Mouse (Mus musculus) myocyte (in vitro differentiated cells): Measurements from ENCODE around the gene Ryr2. TPM values are rescaled to one million over a fixed set of nuclear protein-coding genes. Genes with fewer than 3 reads are reported as not detected.

ENCODE experiments used
- H3K27me3 ChIP-seq: one replicate; pipeline ENCODE4 v1.6.1; 2011; ENCODE audit not compliant: control insufficient read depth, insufficient read depth, insufficient read length
- H3K36me3 ChIP-seq: one replicate; pipeline ENCODE4 v1.6.1; 2011; ENCODE audit not compliant: control insufficient read depth, insufficient read depth
- H3K4me2 ChIP-seq: one replicate; pipeline ENCODE4 v1.6.1; 2011; ENCODE audit warnings: low read depth, control low read depth
- H3K4me3 ChIP-seq: one replicate; pipeline ENCODE4 v1.5.1; 2011; ENCODE audit warnings: mild to moderate bottlenecking, control low read depth, moderate library complexity
- H3K79me2 ChIP-seq: one replicate; pipeline ENCODE4 v1.6.1; 2011; ENCODE audit not compliant: control insufficient read depth, insufficient read depth
- H3ac ChIP-seq: one replicate; pipeline ENCODE4 v1.6.1; 2011; ENCODE audit not compliant: control insufficient read depth, insufficient read length
- CEBPB ChIP-seq: IDR thresholded peaks from 2 replicates; pipeline ENCODE4 v1.6.1; 2011; ENCODE audit warnings: mild to moderate bottlenecking, moderate library complexity; ENCODE audit not compliant: poor library complexity, insufficient read depth, severe bottlenecking
- E2F4 ChIP-seq: IDR thresholded peaks from one replicate; pipeline ENCODE4 v1.6.1; 2011; ENCODE audit warnings: mild to moderate bottlenecking, control low read depth, moderate library complexity; ENCODE audit not compliant: insufficient read depth
- MAX ChIP-seq: IDR thresholded peaks from one replicate; pipeline ENCODE4 v1.6.1; 2011; ENCODE audit warnings: low read depth, mild to moderate bottlenecking, control low read depth
- MYOD1 ChIP-seq, 3 experiments: IDR thresholded peaks; one replicate each; pipeline ENCODE4 v1.6.1; 2011; ENCODE audit warnings: control low read depth in 2 of 3, low read depth in 2 of 3, mild to moderate bottlenecking in 2 of 3, moderate library complexity in 1 of 3; ENCODE audit not compliant: insufficient read length in 2 of 3, control insufficient read depth in 1 of 3
- MYOG ChIP-seq, 3 experiments: IDR thresholded peaks; one replicate each; pipeline ENCODE4 v1.6.1; 2011; ENCODE audit warnings: control low read depth in 2 of 3, low read depth in 2 of 3, mild to moderate bottlenecking in 2 of 3; ENCODE audit not compliant: insufficient read length in 2 of 3, control insufficient read depth in 1 of 3, insufficient read depth in 1 of 3
- POLR2A ChIP-seq: IDR thresholded peaks from one replicate; pipeline ENCODE4 v1.6.1; 2011; ENCODE audit warnings: low read depth, mild to moderate bottlenecking, control low read depth, moderate library complexity; ENCODE audit not compliant: insufficient read length
- POLR2AphosphoS2 ChIP-seq: IDR thresholded peaks from one replicate; pipeline ENCODE4 v1.6.1; 2011; ENCODE audit warnings: low read depth, control low read depth; ENCODE audit not compliant: insufficient read length
- REST ChIP-seq: IDR thresholded peaks from one replicate; pipeline ENCODE4 v1.6.1; 2011; ENCODE audit warnings: mild to moderate bottlenecking, control low read depth, moderate library complexity; ENCODE audit not compliant: insufficient read depth, insufficient read length
- SRF ChIP-seq: IDR thresholded peaks from one replicate; pipeline ENCODE4 v1.6.1; 2011; ENCODE audit warnings: low read depth; ENCODE audit not compliant: control insufficient read depth, insufficient read length
- TCF12 ChIP-seq: IDR thresholded peaks from one replicate; pipeline ENCODE4 v1.6.1; 2011; ENCODE audit warnings: mild to moderate bottlenecking, control low read depth; ENCODE audit not compliant: poor library complexity, insufficient read depth, severe bottlenecking
- TCF3 ChIP-seq: IDR thresholded peaks from one replicate; pipeline ENCODE4 v1.6.1; 2011; ENCODE audit warnings: low read depth, control low read depth; ENCODE audit not compliant: insufficient read length
- USF1 ChIP-seq: IDR thresholded peaks from one replicate; pipeline ENCODE4 v1.6.1; 2011; ENCODE audit warnings: low read depth, mild to moderate bottlenecking, control low read depth, moderate library complexity
- polyA plus RNA-seq: library from polyadenylated mRNA; unstranded; fragments of >200 nt; fragmentation: generic; extraction: Trizol; gene quantifications from one replicate; pipeline ENCODE4 v1.2.1, GENCODE M21; 2012; ENCODE audit warnings: missing spikeins

Gene Ryr2
- polyA plus RNA-seq, 1 experiment, result not detected

DNA sequence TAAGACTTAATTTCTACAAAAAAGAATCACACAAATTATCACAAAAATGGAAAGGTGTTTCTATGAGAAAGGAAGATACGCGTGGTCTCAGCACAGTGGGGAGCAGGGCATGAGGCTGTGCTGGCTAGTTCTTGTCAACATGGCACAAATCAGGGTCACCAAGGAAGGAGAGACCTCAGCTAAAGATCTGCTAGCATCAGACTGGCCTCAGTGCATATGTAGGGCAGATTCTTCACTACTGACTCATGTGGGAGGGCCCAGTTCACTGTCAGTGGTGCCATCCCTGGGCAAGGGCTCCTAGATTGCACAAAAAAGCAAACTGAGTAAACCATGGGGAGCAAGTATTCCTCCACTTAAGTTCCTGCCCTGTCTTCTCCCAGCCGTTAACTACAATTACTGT, 405.0 kb downstream of the Ryr2 start:
- Histone ChIP-seq H3K79me2 (no peaks in the 10 kb centered on the region), H3K4me2 (no peak overlapping the region), H3K36me3 (no peaks in the 10 kb centered on the region), H3K4me3 (no peak overlapping the region), H3K27me3 (no peaks in the 10 kb centered on the region), H3ac (no peak overlapping the region)
- TF ChIP-seq SRF (no peak), TCF3 (no peak), MAX (no peak), MYOG (IDR thresholded peaks at IDR 0.05; ENCODE audit: control insufficient read depth in 1 of 3, insufficient read depth in 1 of 3, insufficient read length in 2 of 3, low read depth in 2 of 3) (no peak), MYOD1 (IDR thresholded peaks at IDR 0.05; ENCODE audit: control insufficient read depth in 1 of 3, insufficient read length in 2 of 3, low read depth in 2 of 3) (no peak), REST (no peak), POLR2AphosphoS2 (no peak), CEBPB (no peak), E2F4 (no peak)

DNA sequence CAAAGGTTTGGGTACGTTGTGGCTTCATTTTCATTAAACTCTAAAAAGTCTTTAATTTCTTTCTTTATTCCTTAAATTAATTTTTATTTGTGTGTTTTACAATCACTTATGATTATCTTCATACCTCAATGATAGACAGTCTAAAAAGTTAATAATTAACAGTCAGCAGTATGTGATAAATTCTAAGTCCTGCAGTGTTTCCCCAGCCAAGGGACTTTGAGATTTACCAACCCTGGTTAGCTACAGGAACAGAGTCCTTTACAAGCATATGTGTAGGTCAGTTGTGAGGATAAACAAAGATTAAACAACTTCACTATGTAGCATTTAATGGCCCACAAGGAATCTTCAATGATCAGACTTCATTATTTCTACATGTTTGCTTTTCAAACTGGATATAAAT, 410.2 kb downstream of the Ryr2 start:
- Histone ChIP-seq H3K79me2 (no peaks in the 10 kb centered on the region), H3K27me3 (no peaks in the 10 kb centered on the region), H3K4me2 (no peak overlapping the region), H3ac (no peak overlapping the region), H3K4me3 (no peak overlapping the region), H3K36me3 (no peaks in the 10 kb centered on the region)
- no peak for TF ChIP-seq POLR2AphosphoS2
- TF ChIP-seq POLR2A, result no peak
- no peak for TF ChIP-seq REST
- no peak for TF ChIP-seq SRF
- TF ChIP-seq E2F4, result no peak
- TF ChIP-seq TCF12, result no peak
- no peak for TF ChIP-seq USF1
- no peak for TF ChIP-seq CEBPB
- TF ChIP-seq MAX, result no peak
- no peak for TF ChIP-seq TCF3
- TF ChIP-seq MYOD1 (IDR thresholded peaks at IDR 0.05; ENCODE audit: control insufficient read depth in 1 of 3, insufficient read length in 2 of 3, low read depth in 2 of 3), result no peak
- TF ChIP-seq MYOG (IDR thresholded peaks at IDR 0.05; ENCODE audit: control insufficient read depth in 1 of 3, insufficient read depth in 1 of 3, insufficient read length in 2 of 3, low read depth in 2 of 3), result no peak

DNA sequence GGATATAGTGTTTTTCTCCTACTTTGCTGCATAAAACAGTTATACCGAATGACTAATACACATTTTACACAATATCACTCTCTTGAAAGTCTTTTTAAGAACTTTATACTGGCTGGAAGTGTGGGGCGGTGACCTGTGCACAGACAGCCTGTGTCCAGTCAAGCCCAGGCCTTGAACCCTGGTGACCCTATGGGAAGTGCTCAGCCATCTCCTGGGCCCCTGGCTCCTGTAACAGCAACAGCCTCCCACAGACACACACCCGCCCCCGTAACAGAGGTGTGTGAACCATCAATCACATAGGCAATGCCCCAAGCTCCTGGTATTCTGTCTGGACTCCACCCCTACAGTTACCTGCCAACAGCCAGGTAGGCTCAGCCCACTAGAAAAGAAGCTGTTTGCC, 424.9 kb downstream of the Ryr2 start:
- no peaks in the 10 kb centered on the region for H3K79me2 ChIP-seq
- no peak overlapping the region for H3K4me3 ChIP-seq
- no peaks in the 10 kb centered on the region for H3K27me3 ChIP-seq
- no peak overlapping the region for H3ac ChIP-seq
- TF ChIP-seq TCF12, result no peak
- no peak overlapping the region for H3K4me2 ChIP-seq
- no peaks in the 10 kb centered on the region for H3K36me3 ChIP-seq

DNA sequence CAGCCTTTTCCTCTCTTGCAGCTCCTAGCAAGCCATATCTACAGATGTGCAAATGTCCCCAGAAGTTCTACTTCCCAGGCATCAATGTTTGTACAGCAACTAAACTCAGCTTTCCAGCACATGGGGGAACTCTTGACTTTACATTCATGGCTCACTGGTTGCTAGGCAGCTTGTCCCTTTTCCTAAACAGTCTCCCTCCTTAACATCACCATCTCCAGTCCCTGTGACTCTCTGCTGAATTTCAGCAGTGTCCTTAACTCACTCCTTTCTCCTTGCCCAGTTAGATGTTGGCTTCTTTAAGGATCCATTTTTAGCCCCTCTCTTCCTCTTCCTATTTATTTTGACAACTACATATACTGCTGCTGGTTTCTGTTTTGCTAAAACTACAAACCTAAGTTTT, 443.9 kb downstream of the Ryr2 start:
- H3K4me2 ChIP-seq, result no peak overlapping the region
- H3ac ChIP-seq, result no peak overlapping the region
- H3K27me3 ChIP-seq, result no peaks in the 10 kb centered on the region
- no peak overlapping the region for H3K4me3 ChIP-seq
- H3K79me2 ChIP-seq, result no peaks in the 10 kb centered on the region
- TF ChIP-seq USF1, result no peak
- no peak for TF ChIP-seq SRF
- TF ChIP-seq MAX, result no peak
- TF ChIP-seq POLR2A, result no peak
- TF ChIP-seq POLR2AphosphoS2, result no peak
- TF ChIP-seq REST, result no peak
- no peak for TF ChIP-seq E2F4
- no peaks in the 10 kb centered on the region for H3K36me3 ChIP-seq

DNA sequence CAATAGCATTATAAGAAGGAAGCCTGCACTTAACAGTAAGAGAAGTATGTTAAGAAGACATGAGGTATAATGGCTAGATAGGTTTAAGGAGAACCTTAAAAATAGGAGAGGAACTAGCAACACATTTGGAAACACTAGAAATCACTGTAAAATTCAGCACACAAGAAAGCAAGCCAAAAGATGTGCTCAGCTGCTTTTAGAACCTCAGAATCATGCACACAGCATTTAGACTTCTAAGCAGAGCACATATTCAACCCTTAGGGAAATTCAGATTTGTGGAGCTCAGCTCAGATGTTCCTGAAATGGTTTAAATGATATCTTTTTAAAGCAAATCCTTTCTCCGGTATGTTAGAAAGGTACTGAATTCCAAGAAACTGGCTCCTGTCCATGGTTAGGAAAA, 461.9 kb downstream of the Ryr2 start:
- no peak for TF ChIP-seq REST
- Histone ChIP-seq H3ac (no peak overlapping the region), H3K36me3 (no peaks in the 10 kb centered on the region), H3K79me2 (no peaks in the 10 kb centered on the region), H3K4me2 (no peak overlapping the region), H3K27me3 (no peaks in the 10 kb centered on the region), H3K4me3 (no peak overlapping the region)

DNA sequence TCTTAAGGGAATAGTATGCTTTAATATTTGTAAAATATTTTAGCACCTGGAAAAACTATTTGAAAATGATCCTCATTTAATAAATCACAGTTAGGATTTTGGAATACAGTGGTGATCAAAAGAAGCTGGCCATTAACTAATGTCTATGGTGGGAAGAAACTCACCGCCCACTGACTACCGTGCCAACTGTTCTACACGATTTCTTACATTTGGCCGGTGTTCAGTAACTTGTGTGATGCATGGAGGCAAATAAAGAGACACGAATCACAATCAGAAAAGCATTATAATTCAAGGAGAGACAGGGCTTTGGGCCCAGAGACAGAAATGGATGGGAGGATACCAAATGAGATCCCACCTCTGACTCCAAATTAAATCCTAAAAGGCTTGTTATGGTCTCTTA, 470.4 kb downstream of the Ryr2 start:
- no peaks in the 10 kb centered on the region for H3K27me3 ChIP-seq
- H3ac ChIP-seq, result no peak overlapping the region
- H3K79me2 ChIP-seq, result no peaks in the 10 kb centered on the region
- no peak overlapping the region for H3K4me2 ChIP-seq
- H3K36me3 ChIP-seq, result no peaks in the 10 kb centered on the region
- TF ChIP-seq MAX, result no peak
- TF ChIP-seq MYOD1 (IDR thresholded peaks at IDR 0.05; ENCODE audit: control insufficient read depth in 1 of 3, insufficient read length in 2 of 3, low read depth in 2 of 3), result no peak
- TF ChIP-seq POLR2AphosphoS2, result no peak
- TF ChIP-seq REST, result no peak
- TF ChIP-seq CEBPB, result no peak
- no peak for TF ChIP-seq SRF
- TF ChIP-seq TCF12, result no peak
- no peak for TF ChIP-seq MYOG (IDR thresholded peaks at IDR 0.05; ENCODE audit: control insufficient read depth in 1 of 3, insufficient read depth in 1 of 3, insufficient read length in 2 of 3, low read depth in 2 of 3)
- H3K4me3 ChIP-seq, result no peak overlapping the region
